8 mouse cellular contexts compared by ENCODE assay signal in genomic region chr16:58521900-58522299, GRCm38 (mm10). TPM values are rescaled to one million over a fixed set of nuclear protein-coding genes. Genes with fewer than 3 reads are reported as not detected.
DNase-seq lines count a peak whose midpoint lies in the region; ATAC-seq and TF ChIP-seq lines count a peak whose summit lies in the region.

No protein-coding gene starts in this region.

- TF ChIP-seq POLR2A in embryonic fibroblast, embryonic 13.5 days (IDR thresholded peaks at IDR 0.05; ENCODE audit: low read depth, low read length), result no peak

- H3K27ac ChIP-seq in kidney, embryonic 16.5 days (ENCODE audit: low read length), result 0 out of 2 replicates have a peak overlapping the region, but pooled peaks have one; percentile 3
- no peak overlapping the region for H3K27ac ChIP-seq in embryonic fibroblast, embryonic 13.5 days (ENCODE audit: insufficient read depth, low read length)
- H3K27ac ChIP-seq in intestine, embryonic 14.5 days (ENCODE audit: low read depth), result no peak overlapping the region
- H3K27ac ChIP-seq in midbrain, embryonic 14.5 days (replicated peaks; ENCODE audit: low read depth, low read length), result no peak overlapping the region

- peaks cover 6% of the 10 kb centered on the region for H3K9me3 ChIP-seq in kidney, embryonic 16.5 days (ENCODE audit: low read length)
- H3K9me3 ChIP-seq in intestine, embryonic 14.5 days (ENCODE audit: control insufficient read depth, low read length), result peaks cover 6% of the 10 kb centered on the region; the same call in 1 of the 2 replicates
- peaks cover 9% of the 10 kb centered on the region for H3K9me3 ChIP-seq in midbrain, embryonic 14.5 days (ENCODE audit: control insufficient read depth, low read length)

- 20% methylated on average over 7 of the region's 7 CpGs for WGBS in kidney, embryonic 16.5 days
- WGBS in intestine, embryonic 14.5 days, result 42% methylated on average over 7 of the region's 7 CpGs
- WGBS in midbrain, embryonic 14.5 days, result 38% methylated on average over 7 of the region's 7 CpGs

- H3K9ac ChIP-seq in kidney, embryonic 16.5 days (replicated peaks; ENCODE audit: low read length), result peak overlapping the region; percentile 92
- peak overlapping the region; percentile 69 for H3K9ac ChIP-seq in intestine, embryonic 14.5 days (ENCODE audit: low read length)
- no peak overlapping the region for H3K9ac ChIP-seq in midbrain, embryonic 14.5 days (replicated peaks; ENCODE audit: low read length)

- H3K36me3 ChIP-seq in kidney, embryonic 16.5 days (ENCODE audit: insufficient read depth, low read length), result no peaks in the 10 kb centered on the region
- no peaks in the 10 kb centered on the region for H3K36me3 ChIP-seq in intestine, embryonic 14.5 days (ENCODE audit: control insufficient read depth, insufficient read depth, low read length)
- H3K36me3 ChIP-seq in midbrain, embryonic 14.5 days (ENCODE audit: control insufficient read depth, insufficient read depth, low read length), result no peaks in the 10 kb centered on the region

- no peak for DNase-seq in kidney, postnatal 14 days
- DNase-seq in intestine, embryonic 14.5 days (ENCODE audit: low spot score), result peak; percentile 45
- no peak for DNase-seq in midbrain, embryonic 14.5 days
- no peak for DNase-seq in urinary bladder, postnatal 36 days (ENCODE audit: low spot score in 2 of 2)
- DNase-seq in frontal cortex, postnatal 36 days (ENCODE audit: low spot score in 2 of 2), result no peak

- H3K4me3 ChIP-seq in kidney, embryonic 16.5 days (ENCODE audit: low read length), result peak overlapping the region; percentile 91
- H3K4me3 ChIP-seq in embryonic fibroblast, embryonic 13.5 days (ENCODE audit: insufficient read depth, low read length), result peak overlapping the region; percentile 58
- H3K4me3 ChIP-seq in intestine, embryonic 14.5 days (ENCODE audit: low read depth, low read length), result peak overlapping the region; percentile 55
- peak overlapping the region; percentile 78 for H3K4me3 ChIP-seq in midbrain, embryonic 14.5 days (replicated peaks; ENCODE audit: low read depth, low read length)

- ATAC-seq in kidney, embryonic 16.5 days (ENCODE audit: low FRiP score, low TSS enrichment), result no peak
- ATAC-seq in intestine, embryonic 14.5 days (replicated peaks; ENCODE audit: low FRiP score, low TSS enrichment, low read depth), result no peak
- ATAC-seq in midbrain, embryonic 14.5 days (ENCODE audit: low FRiP score, low TSS enrichment), result no peak
- ATAC-seq in monocyte, adult 5-6 weeks (replicated peaks; ENCODE audit: insufficient number of reproducible peaks, low FRiP score, low TSS enrichment, poor library complexity, severe bottlenecking), result no peak

- H3K4me2 ChIP-seq in kidney, embryonic 16.5 days (replicated peaks; ENCODE audit: low read depth, low read length), result peak overlapping the region; percentile 56
- peak overlapping the region; percentile 86 for H3K4me2 ChIP-seq in intestine, embryonic 14.5 days (ENCODE audit: low read length)
- peak overlapping the region; percentile 95 for H3K4me2 ChIP-seq in midbrain, embryonic 14.5 days (ENCODE audit: low read length)

- H3K27me3 ChIP-seq in kidney, embryonic 16.5 days (ENCODE audit: insufficient read depth, low read length), result no peaks in the 10 kb centered on the region
- no peaks in the 10 kb centered on the region for H3K27me3 ChIP-seq in intestine, embryonic 14.5 days (replicated peaks; ENCODE audit: control insufficient read depth, insufficient read depth, low read length)
- peaks cover 4% of the 10 kb centered on the region; the same call in 1 of the 2 replicates for H3K27me3 ChIP-seq in midbrain, embryonic 14.5 days (ENCODE audit: control insufficient read depth, insufficient read depth, low read length)

- peaks cover 17% of the 10 kb centered on the region for H3K4me1 ChIP-seq in kidney, embryonic 16.5 days (ENCODE audit: insufficient read depth, low read length)
- 0 out of 2 replicates have a peak, but pooled peaks cover 2% of the 10 kb centered on the region for H3K4me1 ChIP-seq in embryonic fibroblast, embryonic 13.5 days (ENCODE audit: control insufficient read depth, insufficient read depth, low read length)
- H3K4me1 ChIP-seq in intestine, embryonic 14.5 days (replicated peaks; ENCODE audit: control insufficient read depth, insufficient read depth, low read length), result peaks cover 6% of the 10 kb centered on the region
- H3K4me1 ChIP-seq in midbrain, embryonic 14.5 days (ENCODE audit: control insufficient read depth, insufficient read depth, low read length), result no peaks in the 10 kb centered on the region

- TF ChIP-seq CTCF in embryonic fibroblast, embryonic 13.5 days (IDR thresholded peaks at IDR 0.05; ENCODE audit: borderline replicate concordance, insufficient read depth, low read length), result no peak

RNA-seq across cellular contexts. Expression of gene St3gal6, which starts 2.1 kb away (rescaled TPM):
- polyA plus RNA-seq in kidney, embryonic 16.5 days (2015; fragmentation: Nextera tagmentation; extraction: Ambion mirVana), result 80.5 and 89.9 TPM in 2 replicates
- polyA plus RNA-seq in embryonic fibroblast, embryonic 13.5 days (2011; ENCODE audit: insufficient read length, low read depth, missing spikeins), result 8.0 and 11.2 TPM in 2 replicates
- polyA plus RNA-seq in intestine, embryonic 14.5 days (2014; fragmentation: Nextera tagmentation; extraction: Ambion mirVana), result 11.2 and 15.0 TPM in 2 replicates
- 8.3 and 8.5 TPM in 2 replicates for polyA plus RNA-seq in midbrain, embryonic 14.5 days (2014; fragmentation: Nextera tagmentation; extraction: Ambion mirVana)
- total RNA-seq in monocyte, adult 5-6 weeks (2017), result 43.7 to 77.1 TPM (median 49.8 TPM) in 3 replicates
